Mouse (Mus musculus): Measurements from ENCODE around the gene Ddx1. TPM values are rescaled to one million over a fixed set of nuclear protein-coding genes. Genes with fewer than 3 reads are reported as not detected.

Gene Ddx1
- total and polyA plus RNA-seq, 3 experiments: 9.1 to 89.7 (median 80.5) TPM

GRCm38 (mm10) chr12:13208983-13209451 lies 40.0 kb downstream of the Ddx1 start:
- Histone ChIP-seq H3K36me3 (ENCODE audit: control insufficient read depth, insufficient read depth, low read length) (peaks cover 7% of the 10 kb centered on the region), H3K4me3 (no peak overlapping the region), H3K79me2 (replicated peaks; ENCODE audit: control insufficient read depth, insufficient read depth, low read length) (no peaks in the 10 kb centered on the region), H3K27me3 (ENCODE audit: control insufficient read depth, insufficient read depth, low read length) (no peaks in the 10 kb centered on the region), H3K9ac (ENCODE audit: low read depth, low read length) (no peak overlapping the region), H3K27ac (no peak overlapping the region), H3K4me1 (ENCODE audit: control insufficient read depth, insufficient read depth, low read length) (peaks cover 5% of the 10 kb centered on the region)
- no peak for DNase-seq
- TF ChIP-seq EP300 (IDR thresholded peaks at IDR 0.05; ENCODE audit: insufficient read depth, low read depth, low read length) (no peak), POLR2A (IDR thresholded peaks at IDR 0.05; ENCODE audit: insufficient read depth, low read depth, low read length) (no peak), CTCF (IDR thresholded peaks at IDR 0.05) (no peak)
- 81% methylated on average over 11 of the region's 11 CpGs for WGBS
- intact Hi-C loops (cut with DNase I): no loop called here

DNA sequence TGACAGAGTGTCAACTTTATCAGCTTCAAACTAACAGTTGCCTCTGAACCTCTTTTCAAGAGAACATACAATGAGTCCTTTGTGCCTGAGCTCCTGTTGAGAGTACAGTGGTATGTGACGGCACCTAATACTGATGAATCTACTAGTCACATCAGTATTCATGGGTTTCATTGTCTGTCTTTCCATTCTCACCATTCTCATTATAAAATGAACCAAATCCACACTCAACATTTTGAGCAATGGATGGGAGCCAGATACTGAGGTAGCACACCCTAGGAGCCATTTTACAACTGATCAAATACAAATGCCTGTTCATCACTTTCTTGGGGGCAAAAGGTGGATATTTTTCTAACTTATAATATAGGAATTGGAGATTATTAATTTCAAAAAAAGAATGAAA lies 40.5 kb downstream of the Ddx1 start:
- intact Hi-C loops (cut with DNase I): no loop called here
- Histone ChIP-seq H3K4me3 (no peak overlapping the region), H3K79me2 (replicated peaks; ENCODE audit: control insufficient read depth, insufficient read depth, low read length) (no peaks in the 10 kb centered on the region), H3K27me3 (ENCODE audit: control insufficient read depth, insufficient read depth, low read length) (no peaks in the 10 kb centered on the region), H3K36me3 (ENCODE audit: control insufficient read depth, insufficient read depth, low read length) (peaks cover 7% of the 10 kb centered on the region), H3K4me1 (ENCODE audit: control insufficient read depth, insufficient read depth, low read length) (peaks cover 5% of the 10 kb centered on the region), H3K9ac (ENCODE audit: low read depth, low read length) (no peak overlapping the region), H3K27ac (no peak overlapping the region)
- 97% methylated on average over 1 of the region's 1 CpGs for WGBS
- TF ChIP-seq CTCF (IDR thresholded peaks at IDR 0.05): no peak
- TF ChIP-seq EP300 (IDR thresholded peaks at IDR 0.05; ENCODE audit: insufficient read depth, low read depth, low read length): no peak
- TF ChIP-seq POLR2A (IDR thresholded peaks at IDR 0.05; ENCODE audit: insufficient read depth, low read depth, low read length): no peak
- no peak for DNase-seq

DNA sequence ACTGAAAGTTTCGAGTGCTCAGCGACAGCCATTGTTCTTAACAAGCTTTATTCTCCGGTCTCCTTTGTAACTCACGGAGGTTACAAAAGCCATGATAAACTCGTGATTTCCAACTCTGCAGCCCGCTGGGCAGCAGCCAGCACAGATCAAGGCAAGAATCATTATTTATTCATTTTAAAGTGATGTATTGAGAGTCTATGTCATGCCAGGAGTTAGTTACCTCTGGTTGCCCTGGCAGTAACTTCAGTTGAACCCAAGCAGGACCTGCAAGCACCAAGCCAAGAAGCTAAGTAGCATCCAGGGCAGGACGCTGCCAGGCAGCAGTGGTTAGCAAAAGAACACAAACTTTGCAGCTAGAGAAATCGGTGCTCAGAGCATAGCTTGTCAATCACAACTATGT lies 41.9 kb downstream of the Ddx1 start:
- intact Hi-C loops (cut with DNase I): no loop called here
- Histone ChIP-seq H3K4me3 (no peak overlapping the region), H3K79me2 (replicated peaks; ENCODE audit: control insufficient read depth, insufficient read depth, low read length) (no peaks in the 10 kb centered on the region), H3K4me1 (ENCODE audit: control insufficient read depth, insufficient read depth, low read length) (peaks cover 6% of the 10 kb centered on the region), H3K27me3 (ENCODE audit: control insufficient read depth, insufficient read depth, low read length) (no peaks in the 10 kb centered on the region), H3K36me3 (ENCODE audit: control insufficient read depth, insufficient read depth, low read length) (peaks cover 3% of the 10 kb centered on the region), H3K27ac (no peak overlapping the region), H3K9ac (ENCODE audit: low read depth, low read length) (no peak overlapping the region)
- DNase-seq: no peak
- 52% methylated on average over 8 of the region's 8 CpGs for WGBS
- no peak for TF ChIP-seq EP300 (IDR thresholded peaks at IDR 0.05; ENCODE audit: insufficient read depth, low read depth, low read length)
- no peak for TF ChIP-seq CTCF (IDR thresholded peaks at IDR 0.05)
- TF ChIP-seq POLR2A (IDR thresholded peaks at IDR 0.05; ENCODE audit: insufficient read depth, low read depth, low read length): no peak

DNA sequence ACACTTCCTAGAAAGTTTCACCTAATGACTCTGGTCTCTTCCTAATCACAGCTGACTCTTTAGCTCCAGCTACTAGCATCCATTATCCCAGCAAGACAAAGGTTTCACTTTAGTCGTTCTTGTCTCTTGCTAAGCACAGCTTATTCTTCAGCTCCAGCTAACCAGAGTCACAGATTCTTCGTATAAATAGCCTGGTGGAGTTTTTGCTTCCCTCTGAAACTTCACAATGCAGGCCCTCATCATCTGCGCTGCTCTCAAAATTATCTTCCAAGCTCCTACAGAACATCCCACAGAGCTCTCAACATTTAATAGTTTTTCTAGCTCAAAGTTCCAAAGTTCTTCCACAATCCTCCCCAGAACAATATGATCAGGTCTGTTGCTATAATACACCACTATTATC lies 43.3 kb downstream of the Ddx1 start:
- TF ChIP-seq CTCF (IDR thresholded peaks at IDR 0.05): no peak
- no peak for TF ChIP-seq POLR2A (IDR thresholded peaks at IDR 0.05; ENCODE audit: insufficient read depth, low read depth, low read length)
- no peak for TF ChIP-seq EP300 (IDR thresholded peaks at IDR 0.05; ENCODE audit: insufficient read depth, low read depth, low read length)
- intact Hi-C loops (cut with DNase I): no loop called here
- no peak for DNase-seq
- no peaks in the 10 kb centered on the region for H3K27me3 ChIP-seq (ENCODE audit: control insufficient read depth, insufficient read depth, low read length)
- no peaks in the 10 kb centered on the region for H3K36me3 ChIP-seq (ENCODE audit: control insufficient read depth, insufficient read depth, low read length)
- no peak overlapping the region for H3K4me3 ChIP-seq
- peaks cover 2% of the 10 kb centered on the region; the same call in 1 of the 2 replicates for H3K4me1 ChIP-seq (ENCODE audit: control insufficient read depth, insufficient read depth, low read length)
- H3K27ac ChIP-seq: no peak overlapping the region
- 81% methylated on average over 3 of the region's 3 CpGs for WGBS
- no peak overlapping the region for H3K9ac ChIP-seq (ENCODE audit: low read depth, low read length)
- H3K79me2 ChIP-seq (replicated peaks; ENCODE audit: control insufficient read depth, insufficient read depth, low read length): no peaks in the 10 kb centered on the region

GRCm38 (mm10) chr12:13202322-13202721 lies 46.7 kb downstream of the Ddx1 start:
- peaks cover 2% of the 10 kb centered on the region; the same call in 1 of the 2 replicates for H3K4me1 ChIP-seq (ENCODE audit: control insufficient read depth, insufficient read depth, low read length)
- H3K36me3 ChIP-seq (ENCODE audit: control insufficient read depth, insufficient read depth, low read length): no peaks in the 10 kb centered on the region
- H3K4me3 ChIP-seq: no peak overlapping the region
- H3K79me2 ChIP-seq (replicated peaks; ENCODE audit: control insufficient read depth, insufficient read depth, low read length): no peaks in the 10 kb centered on the region
- intact Hi-C loops (cut with DNase I): no loop called here
- no peak for TF ChIP-seq CTCF (IDR thresholded peaks at IDR 0.05)
- no peak for TF ChIP-seq POLR2A (IDR thresholded peaks at IDR 0.05; ENCODE audit: insufficient read depth, low read depth, low read length)
- no peak for TF ChIP-seq EP300 (IDR thresholded peaks at IDR 0.05; ENCODE audit: insufficient read depth, low read depth, low read length)
- no peak for DNase-seq
- H3K27me3 ChIP-seq (ENCODE audit: control insufficient read depth, insufficient read depth, low read length): no peaks in the 10 kb centered on the region
- no peak overlapping the region for H3K27ac ChIP-seq
- no peak overlapping the region for H3K9ac ChIP-seq (ENCODE audit: low read depth, low read length)

DNA sequence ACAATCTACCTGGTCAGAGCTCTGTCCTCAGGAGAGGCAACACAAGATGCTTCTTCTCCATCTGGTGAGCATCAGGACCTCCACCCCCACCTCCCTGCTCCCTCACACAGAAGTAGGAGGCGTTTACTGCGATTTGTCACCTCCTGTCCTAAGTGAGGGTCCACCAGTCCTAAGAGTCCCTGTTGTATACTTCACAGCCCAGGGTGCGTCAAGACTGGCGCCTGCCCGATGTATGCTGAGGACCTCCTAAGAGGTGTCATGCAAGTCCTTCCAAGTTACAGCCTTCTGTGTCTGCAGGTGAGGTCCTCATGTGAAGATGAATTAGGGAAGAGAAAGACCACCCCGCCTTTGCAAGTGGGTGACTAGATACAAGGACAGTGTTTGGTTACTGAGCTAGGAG lies 48.4 kb downstream of the Ddx1 start:
- no peak for TF ChIP-seq CTCF (IDR thresholded peaks at IDR 0.05)
- no peak for TF ChIP-seq POLR2A (IDR thresholded peaks at IDR 0.05; ENCODE audit: insufficient read depth, low read depth, low read length)
- TF ChIP-seq EP300 (IDR thresholded peaks at IDR 0.05; ENCODE audit: insufficient read depth, low read depth, low read length): no peak
- Histone ChIP-seq H3K27ac (no peak overlapping the region), H3K4me3 (no peak overlapping the region), H3K9ac (ENCODE audit: low read depth, low read length) (no peak overlapping the region), H3K79me2 (replicated peaks; ENCODE audit: control insufficient read depth, insufficient read depth, low read length) (no peaks in the 10 kb centered on the region), H3K27me3 (ENCODE audit: control insufficient read depth, insufficient read depth, low read length) (no peaks in the 10 kb centered on the region), H3K36me3 (ENCODE audit: control insufficient read depth, insufficient read depth, low read length) (no peaks in the 10 kb centered on the region), H3K4me1 (ENCODE audit: control insufficient read depth, insufficient read depth, low read length) (peaks cover 2% of the 10 kb centered on the region; the same call in 1 of the 2 replicates)
- 95% methylated on average over 6 of the region's 6 CpGs for WGBS
- no peak for DNase-seq
- intact Hi-C loops (cut with DNase I): no loop called here
